Mouse (Mus musculus): Measurements from ENCODE around the gene Nadsyn1. TPM values are rescaled to one million over a fixed set of nuclear protein-coding genes. Genes with fewer than 3 reads are reported as not detected.

The Nadsyn1 gene
- polyA plus RNA-seq, 1 experiment = 13.5 TPM

- Histone ChIP-seq H3K36me3 (ENCODE audit: control insufficient read depth, insufficient read depth, low read length) (peaks cover 32% of the 10 kb centered on the region), H3K27ac (ENCODE audit: insufficient read depth, low read length) (no peak overlapping the region), H3K27me3 (ENCODE audit: control insufficient read depth, insufficient read depth, low read length) (no peaks in the 10 kb centered on the region), H3K4me3 (ENCODE audit: extremely low read depth, insufficient read depth, insufficient read length) (no peak overlapping the region), H3K4me1 (ENCODE audit: control insufficient read depth, insufficient read depth, insufficient read length) (no peaks in the 10 kb centered on the region)
- TF ChIP-seq POLR2A (IDR thresholded peaks at IDR 0.05; ENCODE audit: low read depth, low read length) = no peak
- no peak for TF ChIP-seq CTCF (IDR thresholded peaks at IDR 0.05; ENCODE audit: extremely low read depth, insufficient read depth, insufficient read length, insufficient replicate concordance)
- WGBS = 84% methylated on average over 5 of the region's 5 CpGs
- DNase-seq (ENCODE audit: low read depth in 1 of 2, low spot score in 2 of 2) = no peak
Observed at GRCm38 (mm10) chr7:143805199-143805624, 17.4 kb downstream of the Nadsyn1 start.

DNA sequence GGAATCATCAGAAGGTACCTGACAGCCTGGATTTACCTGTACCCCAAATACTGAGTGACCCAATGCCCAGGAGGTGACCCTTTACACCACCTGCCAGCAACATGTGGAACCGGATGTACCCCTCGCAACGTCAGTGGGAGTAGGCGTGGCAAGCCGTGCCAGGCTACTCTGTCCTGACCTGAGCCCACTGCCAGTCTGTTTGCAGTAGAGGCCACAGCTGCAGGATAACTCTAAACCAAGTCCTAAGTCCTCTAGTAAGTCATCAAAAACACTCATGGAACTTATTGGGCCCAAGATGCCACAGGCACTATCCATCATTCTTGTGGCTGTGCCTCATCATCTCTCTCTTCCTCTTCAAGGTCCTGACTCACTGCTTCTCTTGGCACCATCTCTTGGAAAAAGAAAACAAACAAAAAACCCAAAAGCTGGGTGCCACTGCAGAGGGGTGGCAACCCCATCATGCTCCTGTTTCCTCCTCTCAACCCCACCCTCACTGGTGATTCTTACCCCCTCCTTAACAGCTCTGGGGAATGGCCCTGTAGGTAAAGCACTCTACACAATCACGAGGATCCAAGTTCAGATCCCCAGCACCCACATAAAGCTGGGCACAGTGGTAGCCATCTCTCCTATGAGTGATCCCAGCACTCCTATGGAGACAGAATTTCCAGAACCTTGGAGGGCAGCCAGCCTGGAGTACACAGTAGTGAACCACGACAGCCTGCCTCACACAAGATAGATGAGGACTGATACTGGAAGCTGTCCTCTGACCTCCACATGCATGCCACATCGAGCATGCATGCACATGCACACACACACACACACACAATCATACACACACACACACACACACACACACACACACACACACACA is 21.2 kb downstream of the Nadsyn1 start:
- no peak for DNase-seq (ENCODE audit: low read depth in 1 of 2, low spot score in 2 of 2)
- WGBS = 89% methylated on average over 8 of the region's 8 CpGs
- H3K36me3 ChIP-seq (ENCODE audit: control insufficient read depth, insufficient read depth, low read length) = peaks cover 29% of the 10 kb centered on the region
- TF ChIP-seq POLR2A (IDR thresholded peaks at IDR 0.05; ENCODE audit: low read depth, low read length) = no peak
- TF ChIP-seq CTCF (IDR thresholded peaks at IDR 0.05; ENCODE audit: extremely low read depth, insufficient read depth, insufficient read length, insufficient replicate concordance) = no peak
- no peaks in the 10 kb centered on the region for H3K4me1 ChIP-seq (ENCODE audit: control insufficient read depth, insufficient read depth, insufficient read length)
- H3K27ac ChIP-seq (ENCODE audit: insufficient read depth, low read length) = no peak overlapping the region
- no peak overlapping the region for H3K4me3 ChIP-seq (ENCODE audit: extremely low read depth, insufficient read depth, insufficient read length)
- H3K27me3 ChIP-seq (ENCODE audit: control insufficient read depth, insufficient read depth, low read length) = no peaks in the 10 kb centered on the region

- no peak for DNase-seq (ENCODE audit: low read depth in 1 of 2, low spot score in 2 of 2)
- WGBS = 94% methylated on average over 1 of the region's 1 CpGs
- TF ChIP-seq CTCF (IDR thresholded peaks at IDR 0.05; ENCODE audit: extremely low read depth, insufficient read depth, insufficient read length, insufficient replicate concordance) (no peak), POLR2A (IDR thresholded peaks at IDR 0.05; ENCODE audit: low read depth, low read length) (no peak)
- H3K4me1 ChIP-seq (ENCODE audit: control insufficient read depth, insufficient read depth, insufficient read length) = no peaks in the 10 kb centered on the region
- no peak overlapping the region for H3K4me3 ChIP-seq (ENCODE audit: extremely low read depth, insufficient read depth, insufficient read length)
- no peak overlapping the region for H3K27ac ChIP-seq (ENCODE audit: insufficient read depth, low read length)
- peaks cover 28% of the 10 kb centered on the region for H3K36me3 ChIP-seq (ENCODE audit: control insufficient read depth, insufficient read depth, low read length)
- no peaks in the 10 kb centered on the region for H3K27me3 ChIP-seq (ENCODE audit: control insufficient read depth, insufficient read depth, low read length)
Observed at GRCm38 (mm10) chr7:143800770-143801169, 21.9 kb downstream of the Nadsyn1 start.

- DNase-seq (ENCODE audit: low read depth in 1 of 2, low spot score in 2 of 2) = no peak
- Histone ChIP-seq H3K4me3 (ENCODE audit: extremely low read depth, insufficient read depth, insufficient read length) (no peak overlapping the region), H3K4me1 (ENCODE audit: control insufficient read depth, insufficient read depth, insufficient read length) (no peaks in the 10 kb centered on the region), H3K36me3 (ENCODE audit: control insufficient read depth, insufficient read depth, low read length) (peaks cover 28% of the 10 kb centered on the region), H3K27ac (ENCODE audit: insufficient read depth, low read length) (no peak overlapping the region), H3K27me3 (ENCODE audit: control insufficient read depth, insufficient read depth, low read length) (no peaks in the 10 kb centered on the region)
- 86% methylated on average over 4 of the region's 4 CpGs for WGBS
- TF ChIP-seq POLR2A (IDR thresholded peaks at IDR 0.05; ENCODE audit: low read depth, low read length) (no peak), CTCF (IDR thresholded peaks at IDR 0.05; ENCODE audit: extremely low read depth, insufficient read depth, insufficient read length, insufficient replicate concordance) (no peak)
Observed at GRCm38 (mm10) chr7:143798783-143799182, 23.9 kb downstream of the Nadsyn1 start.

GRCm38 (mm10) chr7:143793121-143793520 is 29.5 kb downstream of the Nadsyn1 start:
- 47% methylated on average over 4 of the region's 4 CpGs for WGBS
- no peaks in the 10 kb centered on the region for H3K27me3 ChIP-seq (ENCODE audit: control insufficient read depth, insufficient read depth, low read length)
- H3K4me1 ChIP-seq (ENCODE audit: control insufficient read depth, insufficient read depth, insufficient read length) = no peaks in the 10 kb centered on the region; the same call in 1 of the 2 replicates
- H3K27ac ChIP-seq (ENCODE audit: insufficient read depth, low read length) = no peak overlapping the region
- DNase-seq (ENCODE audit: low read depth in 1 of 2, low spot score in 2 of 2) = peak; percentile 58 to 77
- no peak for TF ChIP-seq POLR2A (IDR thresholded peaks at IDR 0.05; ENCODE audit: low read depth, low read length)
- peak; percentile 45; the same call in 1 of the 2 replicates for TF ChIP-seq CTCF (IDR thresholded peaks at IDR 0.05; ENCODE audit: extremely low read depth, insufficient read depth, insufficient read length, insufficient replicate concordance)
- no peak overlapping the region for H3K4me3 ChIP-seq (ENCODE audit: extremely low read depth, insufficient read depth, insufficient read length)
- peaks cover 9% of the 10 kb centered on the region; the same call in 1 of the 2 replicates for H3K36me3 ChIP-seq (ENCODE audit: control insufficient read depth, insufficient read depth, low read length)

GRCm38 (mm10) chr7:143792336-143792985 is 30.2 kb downstream of the Nadsyn1 start:
- Histone ChIP-seq H3K36me3 (ENCODE audit: control insufficient read depth, insufficient read depth, low read length) (peaks cover 4% of the 10 kb centered on the region; the same call in 1 of the 2 replicates), H3K27ac (ENCODE audit: insufficient read depth, low read length) (no peak overlapping the region), H3K4me3 (ENCODE audit: extremely low read depth, insufficient read depth, insufficient read length) (no peak overlapping the region), H3K4me1 (ENCODE audit: control insufficient read depth, insufficient read depth, insufficient read length) (no peaks in the 10 kb centered on the region; the same call in 1 of the 2 replicates), H3K27me3 (ENCODE audit: control insufficient read depth, insufficient read depth, low read length) (no peaks in the 10 kb centered on the region)
- no peak for DNase-seq (ENCODE audit: low read depth in 1 of 2, low spot score in 2 of 2)
- TF ChIP-seq CTCF (IDR thresholded peaks at IDR 0.05; ENCODE audit: extremely low read depth, insufficient read depth, insufficient read length, insufficient replicate concordance) = no peak
- no peak for TF ChIP-seq POLR2A (IDR thresholded peaks at IDR 0.05; ENCODE audit: low read depth, low read length)
- WGBS = 75% methylated on average over 6 of the region's 6 CpGs
